Mouse (Mus musculus) G1E (cell line): ENCODE measurements around the gene Egr2. TPM values are rescaled to one million over a fixed set of nuclear protein-coding genes. Genes with fewer than 3 reads are reported as not detected.

Source experiments
- ATAC-seq: 2 replicates; pipeline ENCODE4 v1.8.0; 2016; ENCODE audit warnings: mild to moderate bottlenecking; ENCODE audit not compliant: insufficient number of reproducible peaks, poor library complexity, low FRiP score, severe bottlenecking; ENCODE audit errors: extremely low read depth
- DNase-seq: peaks from one replicate; pipeline ENCODE4 v3.0.0; 2012; ENCODE audit warnings: low spot score
- H3K27me3 ChIP-seq: 2 replicates; pipeline ENCODE4 v1.6.1; 2012; ENCODE audit warnings: mild to moderate bottlenecking, low read length, inconsistent platforms; ENCODE audit not compliant: insufficient read depth
- H3K36me3 ChIP-seq: replicated peaks from 2 replicates; pipeline ENCODE3; 2012; ENCODE audit warnings: mild to moderate bottlenecking, inconsistent platforms
- H3K4me1 ChIP-seq: 2 replicates; pipeline ENCODE4 v1.6.1; 2012; ENCODE audit warnings: low read depth, low read length, inconsistent platforms, mixed read lengths; ENCODE audit not compliant: insufficient read depth
- H3K4me3 ChIP-seq: 2 replicates; pipeline ENCODE4 v1.5.1; 2012; ENCODE audit warnings: low read depth, mild to moderate bottlenecking, inconsistent platforms, low read length, moderate library complexity, mixed read lengths
- H3K9me3 ChIP-seq: replicated peaks from 2 replicates; pipeline ENCODE4 v1.6.1; 2012; ENCODE audit warnings: inconsistent platforms
- CTCF ChIP-seq: IDR thresholded peaks from 2 replicates; pipeline ENCODE4 v1.5.1; 2012; ENCODE audit warnings: low read depth, low read length, inconsistent platforms, mixed read lengths
- GATA1 ChIP-seq: IDR thresholded peaks from 2 replicates; pipeline ENCODE4 v1.6.1; 2012; ENCODE audit warnings: borderline replicate concordance, low read length, inconsistent platforms, mixed read lengths
- GATA2 ChIP-seq: IDR thresholded peaks from 2 replicates; pipeline ENCODE4 v1.6.1; 2012; ENCODE audit warnings: low read depth, low read length, inconsistent platforms, borderline replicate concordance
- POLR2AphosphoS5 ChIP-seq: IDR thresholded peaks from 2 replicates; pipeline ENCODE4 v1.6.1; 2012; ENCODE audit warnings: low read depth, low read length, inconsistent platforms; ENCODE audit not compliant: insufficient replicate concordance
- TAL1 ChIP-seq: conservative IDR thresholded peaks from 2 replicates; pipeline ENCODE4 v1.6.1; 2012; ENCODE audit warnings: low read depth, low read length, inconsistent platforms, mixed read lengths
- polyA plus RNA-seq: library from polyadenylated mRNA; stranded (reverse); fragments of >175 nt; gene quantifications from 2 replicates; pipeline ENCODE4 v1.2.3, GENCODE M21; 2012
- total RNA-seq, 2 experiments: library from RNA; stranded (forward) in 1 of 2; stranded (reverse) in 1 of 2; fragments of 200-1000 nt in 1 of 2; fragments of >200 nt in 1 of 2; fragmentation: Nextera tagmentation in 1 of 2; gene quantifications; 2 replicates each; pipeline ENCODE4 v1.2.3; 2014 to 2017

Gene Egr2
- total and polyA plus RNA-seq, 3 experiments = 0.08 to 1.0 TPM; not detected in 1

DNA sequence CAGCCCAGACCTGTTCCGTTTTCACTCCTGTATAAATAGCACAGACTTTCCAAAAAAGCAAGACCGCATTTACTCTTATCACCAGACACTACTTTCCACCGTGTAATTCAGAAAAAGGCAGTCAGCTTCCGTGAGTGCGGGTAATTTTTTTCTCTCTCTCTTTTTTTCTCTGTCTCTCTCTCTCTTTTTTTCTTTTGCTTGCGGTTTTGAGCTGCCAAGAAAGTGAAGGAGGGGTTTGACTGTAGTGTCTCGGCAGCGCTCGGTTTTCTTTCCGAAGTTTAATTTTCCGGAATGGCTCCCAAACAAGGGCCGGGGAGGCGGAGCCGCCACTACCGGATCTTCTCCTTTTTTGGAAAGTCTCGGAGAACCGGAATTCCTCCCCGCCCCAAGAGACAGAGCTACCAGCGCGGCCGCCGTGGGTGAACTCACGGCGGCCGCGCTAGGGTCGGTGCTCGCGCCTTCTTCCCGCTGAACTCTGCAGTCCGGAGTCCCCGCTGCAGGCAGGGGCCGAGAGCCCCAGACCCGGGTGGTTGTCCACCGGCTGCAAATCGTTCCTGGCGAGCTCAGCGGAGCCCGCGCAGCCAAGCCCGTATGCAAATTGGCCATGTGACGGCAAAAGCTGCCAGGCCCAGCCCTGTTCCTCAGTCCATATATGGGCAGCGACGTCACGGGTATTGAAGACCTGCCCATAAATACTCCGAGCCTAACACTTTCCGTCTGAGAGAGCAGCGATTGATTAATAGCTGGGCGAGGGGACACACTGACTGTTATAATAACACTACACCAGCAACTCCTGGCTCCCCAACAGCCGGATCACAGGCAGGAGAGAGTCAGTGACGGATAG, 2.1 kb downstream of the Egr2 start:
- DNase-seq = peak; percentile 85
- Histone ChIP-seq H3K36me3 (peaks cover 13% of the 10 kb centered on the region), H3K4me3 (peak overlapping the region; percentile 78), H3K9me3 (no peaks in the 10 kb centered on the region; the same call in 1 of the 2 replicates), H3K4me1 (peaks cover 32% of the 10 kb centered on the region), H3K27me3 (peaks cover 59% of the 10 kb centered on the region)
- TF ChIP-seq CTCF (no peak), TAL1 (no peak), POLR2AphosphoS5 (no peak), GATA2 (no peak), GATA1 (no peak)
- ATAC-seq = peak; percentile 92

DNA sequence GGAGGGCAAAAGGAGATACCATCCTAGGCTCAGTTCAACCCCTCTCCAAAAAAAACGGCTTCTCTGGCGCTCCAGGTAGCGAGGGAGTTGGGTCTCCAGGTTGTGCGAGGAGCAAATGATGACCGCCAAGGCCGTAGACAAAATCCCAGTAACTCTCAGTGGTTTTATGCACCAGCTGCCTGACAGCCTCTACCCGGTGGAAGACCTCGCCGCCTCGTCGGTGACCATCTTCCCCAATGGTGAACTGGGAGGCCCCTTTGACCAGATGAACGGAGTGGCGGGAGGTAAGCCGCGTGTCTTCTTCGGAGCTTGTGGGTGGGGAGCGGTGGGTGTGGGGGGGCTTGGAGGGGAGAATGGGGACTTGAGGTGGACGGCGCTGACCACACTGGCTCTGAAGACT, 2.8 kb downstream of the Egr2 start:
- Histone ChIP-seq H3K9me3 (no peaks in the 10 kb centered on the region; the same call in 1 of the 2 replicates), H3K4me3 (peak overlapping the region; percentile 78; the same call in 1 of the 2 replicates), H3K27me3 (peaks cover 57% of the 10 kb centered on the region), H3K36me3 (peaks cover 18% of the 10 kb centered on the region), H3K4me1 (peaks cover 32% of the 10 kb centered on the region)
- DNase-seq = no peak
- TF ChIP-seq GATA2 = no peak
- no peak for ATAC-seq

DNA sequence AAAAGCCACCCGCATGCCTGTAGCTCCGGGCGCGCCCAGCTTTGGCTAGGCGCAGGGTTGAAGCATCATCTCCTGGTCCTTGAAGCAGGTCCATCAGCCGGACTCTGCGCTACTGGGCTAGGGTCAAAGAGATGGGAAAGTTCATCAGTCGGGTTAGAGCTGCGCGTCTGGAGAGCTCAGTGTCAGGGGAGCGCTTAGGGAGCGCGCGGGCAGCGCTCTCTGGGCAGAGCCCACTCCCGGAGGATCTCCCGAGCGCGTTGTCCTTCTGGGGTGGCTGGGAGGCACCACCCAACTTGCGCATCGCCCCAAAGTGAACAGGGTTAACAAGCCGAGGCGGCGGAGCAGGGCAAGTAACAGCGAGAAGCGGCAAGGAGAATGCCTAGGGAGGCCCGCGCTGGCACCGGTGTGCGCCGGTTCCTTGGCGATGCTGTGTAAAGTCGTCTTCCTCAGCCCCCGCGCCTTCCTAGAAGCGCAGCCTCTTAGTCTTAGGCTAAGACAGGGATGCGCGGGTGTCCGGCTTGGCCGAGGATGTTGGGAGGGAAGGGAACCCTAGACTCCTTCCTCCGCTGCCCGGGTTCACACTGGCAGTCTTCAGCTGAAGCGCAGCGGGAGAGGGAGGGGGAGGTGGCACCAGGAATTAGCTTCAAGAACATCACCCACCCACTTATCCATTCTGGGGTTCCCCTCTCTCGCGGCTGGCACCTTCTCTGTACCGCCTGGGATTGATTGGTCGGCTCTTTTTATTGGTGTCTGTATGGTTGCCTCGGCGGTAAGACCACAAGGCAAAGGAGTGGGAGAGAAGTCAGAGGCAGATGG, 3.5 kb downstream of the Egr2 start:
- TF ChIP-seq GATA1 = no peak
- TF ChIP-seq POLR2AphosphoS5 = no peak
- no peak for TF ChIP-seq TAL1
- TF ChIP-seq CTCF = no peak
- no peak for TF ChIP-seq GATA2
- no peak for DNase-seq

DNA sequence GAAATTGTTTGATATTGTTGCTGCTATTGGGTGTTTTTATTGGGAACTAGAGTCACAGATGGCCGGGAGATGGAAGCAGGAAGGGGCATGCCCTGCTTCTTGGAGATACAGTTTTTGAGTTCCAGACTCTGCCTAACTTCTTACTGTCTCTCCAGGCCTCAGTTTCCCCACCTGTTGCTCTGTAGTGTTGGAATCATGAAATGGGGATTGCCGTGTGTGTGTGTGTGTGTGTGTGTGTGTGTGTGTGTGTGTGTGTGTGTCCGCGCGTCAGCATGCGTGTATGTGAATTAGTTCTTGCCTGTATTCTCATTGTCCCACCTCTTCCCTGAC, 4.1 kb downstream of the Egr2 start:
- peaks cover 47% of the 10 kb centered on the region for H3K27me3 ChIP-seq
- H3K9me3 ChIP-seq = no peaks in the 10 kb centered on the region; the same call in 1 of the 2 replicates
- H3K4me3 ChIP-seq = no peak overlapping the region
- TF ChIP-seq GATA2 (no peak), GATA1 (no peak), TAL1 (no peak), POLR2AphosphoS5 (no peak), CTCF (no peak)
- H3K36me3 ChIP-seq = peaks cover 21% of the 10 kb centered on the region
- H3K4me1 ChIP-seq = peaks cover 33% of the 10 kb centered on the region
- DNase-seq (no peak), ATAC-seq (no peak)

More for the DNA sequence above, 3.5 kb downstream of the Egr2 start:
- ATAC-seq = no peak
- H3K4me1 ChIP-seq = peaks cover 32% of the 10 kb centered on the region
- peaks cover 51% of the 10 kb centered on the region for H3K27me3 ChIP-seq
- peaks cover 20% of the 10 kb centered on the region for H3K36me3 ChIP-seq
- H3K9me3 ChIP-seq = no peaks in the 10 kb centered on the region; the same call in 1 of the 2 replicates
- peak overlapping the region; percentile 78; the same call in 1 of the 2 replicates for H3K4me3 ChIP-seq

DNA sequence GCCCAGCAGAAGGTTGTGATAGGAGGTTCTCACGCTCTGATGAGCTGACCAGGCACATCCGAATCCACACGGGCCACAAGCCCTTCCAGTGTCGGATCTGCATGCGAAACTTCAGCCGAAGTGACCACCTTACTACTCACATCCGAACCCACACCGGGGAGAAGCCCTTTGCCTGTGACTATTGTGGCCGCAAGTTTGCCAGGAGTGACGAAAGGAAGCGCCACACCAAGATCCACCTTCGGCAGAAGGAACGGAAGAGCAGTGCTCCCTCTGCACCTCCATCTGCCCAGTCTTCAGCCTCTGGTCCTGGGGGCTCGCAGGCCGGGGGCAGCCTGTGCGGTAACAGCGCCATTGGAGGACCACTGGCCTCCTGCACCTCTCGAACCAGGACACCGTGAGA, 5.3 kb downstream of the Egr2 start:
- Histone ChIP-seq H3K36me3 (peaks cover 31% of the 10 kb centered on the region), H3K27me3 (peaks cover 34% of the 10 kb centered on the region), H3K9me3 (no peaks in the 10 kb centered on the region; the same call in 1 of the 2 replicates), H3K4me3 (no peak overlapping the region), H3K4me1 (peaks cover 34% of the 10 kb centered on the region)
- no peak for DNase-seq
- ATAC-seq = no peak
- TF ChIP-seq CTCF (no peak), POLR2AphosphoS5 (no peak), GATA1 (no peak)

DNA sequence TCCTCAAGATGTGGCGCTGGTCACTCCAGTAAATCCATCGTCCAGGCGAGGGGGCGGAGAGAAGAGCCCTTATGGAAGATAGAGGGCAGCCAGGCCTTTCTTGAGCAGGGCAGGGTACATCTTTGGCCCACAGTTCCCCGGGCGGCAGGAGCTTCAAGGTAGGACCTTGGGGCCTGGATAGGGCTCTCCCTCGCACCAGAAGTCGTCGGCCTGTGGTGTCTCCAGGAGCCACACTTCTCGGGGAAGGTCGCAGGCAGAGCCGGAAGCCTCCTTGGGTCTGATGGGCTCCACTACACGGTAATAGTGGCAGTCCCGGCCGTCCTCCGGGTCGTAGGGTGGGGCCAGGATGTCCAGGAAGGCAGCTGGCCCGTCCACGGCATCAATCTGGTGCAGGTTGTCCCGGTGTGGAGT, 12.6 kb downstream of the Egr2 start:
- TF ChIP-seq CTCF (no peak), POLR2AphosphoS5 (no peak), GATA2 (no peak), TAL1 (no peak), GATA1 (no peak)
- Histone ChIP-seq H3K9me3 (no peaks in the 10 kb centered on the region), H3K36me3 (peaks cover 38% of the 10 kb centered on the region), H3K4me1 (peaks cover 42% of the 10 kb centered on the region), H3K4me3 (peak overlapping the region; percentile 100), H3K27me3 (no peaks in the 10 kb centered on the region; the same call in 1 of the 2 replicates)
- DNase-seq = no peak
- ATAC-seq = no peak
